Comparison of ENCODE assay signal across 20 mouse cellular contexts in genomic region chr14:121251099-121251498, GRCm38 (mm10).
A peak's percentile ranks its signal among the peaks of the same experiment; 100 is the strongest.
DNase-seq lines count a peak whose midpoint lies in the region; ATAC-seq and TF ChIP-seq lines count a peak whose summit lies in the region.
"Had no signal": no experiment of that assay in that cellular context is flagged by ENCODE, and none has a peak within 500 bp of the region (broad histone marks: within the 10 kb centered on the region; RNA-seq: fewer than 3 reads in every experiment).

No protein-coding gene starts in this region.

- intact Hi-C loops in gastrocnemius, postnatal 14 days (cut with DNase I; ENCODE audit: low total_unique reads) = no loop called here

- no peak for ATAC-seq in liver, embryonic 12.5 days
- ATAC-seq in Patski = peak; percentile 36
- ATAC-seq in midbrain, embryonic 16.5 days = no peak
- ATAC-seq: forebrain, embryonic 13.5 days; forebrain, embryonic 15.5 days; forebrain, postnatal 0 days had no signal

- no peak overlapping the region for H3K4me3 ChIP-seq in liver, adult 2 months (ENCODE audit: insufficient read depth, low read depth, low read length)
- no peak overlapping the region for H3K4me3 ChIP-seq in liver, embryonic 12.5 days
- no peak overlapping the region for H3K4me3 ChIP-seq in midbrain, embryonic 16.5 days (ENCODE audit: low read depth, low read length)
- H3K4me3 ChIP-seq: embryonic facial prominence, embryonic 10.5 days; embryonic facial prominence, embryonic 12.5 days; forebrain, embryonic 13.5 days; forebrain, embryonic 15.5 days had no signal

- TF ChIP-seq POLR2A in liver, adult 2 months (IDR thresholded peaks at IDR 0.05; ENCODE audit: extremely low read depth, insufficient read depth, low read length) = no peak

- no peak overlapping the region for H3K9ac ChIP-seq in liver, adult 2 months (ENCODE audit: low read depth, low read length)
- H3K9ac ChIP-seq in liver, embryonic 12.5 days = no peak overlapping the region
- H3K9ac ChIP-seq in midbrain, embryonic 16.5 days (ENCODE audit: low read depth, low read length) = no peak overlapping the region
- H3K9ac ChIP-seq: embryonic facial prominence, embryonic 12.5 days; forebrain, embryonic 13.5 days; forebrain, embryonic 15.5 days; forebrain, postnatal 0 days had no signal

- no peaks in the 10 kb centered on the region for H3K36me3 ChIP-seq in liver, adult 2 months (ENCODE audit: control insufficient read depth, insufficient read depth, low read length)
- H3K36me3 ChIP-seq in liver, embryonic 12.5 days = 0 out of 2 replicates have a peak, but pooled peaks cover 3% of the 10 kb centered on the region
- peaks cover 2% of the 10 kb centered on the region; the same call in 1 of the 2 replicates for H3K36me3 ChIP-seq in midbrain, embryonic 16.5 days (ENCODE audit: control insufficient read depth, insufficient read depth, low read length)
- H3K36me3 ChIP-seq: forebrain, embryonic 15.5 days had no signal

- peak overlapping the region; percentile 43 for H3K27ac ChIP-seq in liver, adult 2 months (replicated peaks; ENCODE audit: insufficient read depth, low read depth, low read length)
- H3K27ac ChIP-seq in liver, embryonic 12.5 days = no peak overlapping the region
- H3K27ac ChIP-seq in midbrain, embryonic 16.5 days (ENCODE audit: low read length) = no peak overlapping the region
- H3K27ac ChIP-seq: embryonic facial prominence, embryonic 10.5 days; embryonic facial prominence, embryonic 12.5 days; forebrain, embryonic 13.5 days; forebrain, embryonic 15.5 days had no signal

- no peak overlapping the region for H3K4me2 ChIP-seq in liver, embryonic 12.5 days
- H3K4me2 ChIP-seq in midbrain, embryonic 16.5 days (ENCODE audit: low read length) = no peak overlapping the region
- H3K4me2 ChIP-seq: embryonic facial prominence, embryonic 12.5 days; forebrain, embryonic 13.5 days; forebrain, embryonic 15.5 days had no signal

- CTCF ChIA-PET in Patski (lab: Charles Lee) = no interaction called here

- H3K4me1 ChIP-seq in liver, adult 2 months (ENCODE audit: control insufficient read depth, insufficient read depth, low read length) = peaks cover 14% of the 10 kb centered on the region; the same call in 1 of the 2 replicates
- no peaks in the 10 kb centered on the region for H3K4me1 ChIP-seq in liver, embryonic 12.5 days
- no peaks in the 10 kb centered on the region for H3K4me1 ChIP-seq in midbrain, embryonic 16.5 days (ENCODE audit: control insufficient read depth, insufficient read depth, low read length)
- H3K4me1 ChIP-seq: forebrain, embryonic 15.5 days had no signal

- no peak for TF ChIP-seq CTCF in liver, adult 2 months (IDR thresholded peaks at IDR 0.05; ENCODE audit: low read depth, low read length)
- TF ChIP-seq CTCF in Patski (IDR thresholded peaks at IDR 0.05) = no peak

- WGBS in liver, adult 2 months = 75% methylated on average over 5 of the region's 5 CpGs
- WGBS in liver, embryonic 12.5 days (ENCODE audit: insufficient replicate concordance) = 67% methylated on average over 5 of the region's 5 CpGs
- WGBS in midbrain, embryonic 16.5 days = 70% methylated on average over 5 of the region's 5 CpGs

- POLR2A ChIA-PET in Patski (lab: Charles Lee) = interaction anchor here (0.6 kb wide), 1 partner anchor 575 kb away, joined by 7 read pairs; no protein-coding TSS in a partner anchor

- H3K9me3 ChIP-seq in liver, embryonic 12.5 days (replicated peaks) = no peaks in the 10 kb centered on the region
- no peaks in the 10 kb centered on the region for H3K9me3 ChIP-seq in midbrain, embryonic 16.5 days (replicated peaks; ENCODE audit: control insufficient read depth, low read length, poor library complexity, severe bottlenecking)
- H3K9me3 ChIP-seq: embryonic facial prominence, embryonic 10.5 days; embryonic facial prominence, embryonic 12.5 days; forebrain, embryonic 13.5 days; forebrain, embryonic 15.5 days had no signal

- in situ Hi-C loops in Patski (cut with MboI; ENCODE audit: low pct_unique_long_range_greater_than_20kb) = loop anchor here (10.0 kb wide), 1 partner anchor 216 kb away; the partner anchor contains the start of gene Farp1

- no peaks in the 10 kb centered on the region for H3K79me2 ChIP-seq in liver, adult 2 months (ENCODE audit: control insufficient read depth, insufficient read depth, low read length)

- peak; percentile 17 for DNase-seq in gastrocnemius, postnatal 14 days
- no peak for DNase-seq in gastrocnemius, postnatal 10 days
- DNase-seq in liver, adult 2 months (ENCODE audit: extremely low read depth, low read depth, low spot score) = no peak
- peak; percentile 64 for DNase-seq in Patski (ENCODE audit: low read depth, low spot score)
- DNase-seq: adrenal gland, adult 8-10 months; adrenal gland, postnatal 14 days; adrenal gland, postnatal 36 days; B cell, adult 2 months; cerebellum, adult 11-12 months; cerebellum, adult 2 months; cerebellum, adult 9-10 months; cerebellum, postnatal 10 days; cerebellum, postnatal 25 days; forebrain, postnatal 0 days had no signal

- no peaks in the 10 kb centered on the region for H3K27me3 ChIP-seq in liver, adult 2 months (ENCODE audit: control insufficient read depth, insufficient read depth, low read length)
- H3K27me3 ChIP-seq in liver, embryonic 12.5 days (replicated peaks) = no peaks in the 10 kb centered on the region
- H3K27me3 ChIP-seq in Patski = no peaks in the 10 kb centered on the region
- H3K27me3 ChIP-seq in midbrain, embryonic 16.5 days (ENCODE audit: control insufficient read depth, insufficient read depth, low read depth, low read length) = no peaks in the 10 kb centered on the region
- H3K27me3 ChIP-seq: embryonic facial prominence, embryonic 12.5 days; forebrain, embryonic 13.5 days; forebrain, embryonic 15.5 days had no signal

Comparison
In these comparisons a context has a peak if more than half of its experiments do, and no peak if none do; other contexts are left out.
1. DNase-seq: peak in gastrocnemius, postnatal 14 days (single experiment) and Patski (single experiment); none in gastrocnemius, postnatal 10 days (single experiment) and liver, adult 2 months (single experiment).